Mouse (Mus musculus): ENCODE results near the gene Nans.

DNA sequence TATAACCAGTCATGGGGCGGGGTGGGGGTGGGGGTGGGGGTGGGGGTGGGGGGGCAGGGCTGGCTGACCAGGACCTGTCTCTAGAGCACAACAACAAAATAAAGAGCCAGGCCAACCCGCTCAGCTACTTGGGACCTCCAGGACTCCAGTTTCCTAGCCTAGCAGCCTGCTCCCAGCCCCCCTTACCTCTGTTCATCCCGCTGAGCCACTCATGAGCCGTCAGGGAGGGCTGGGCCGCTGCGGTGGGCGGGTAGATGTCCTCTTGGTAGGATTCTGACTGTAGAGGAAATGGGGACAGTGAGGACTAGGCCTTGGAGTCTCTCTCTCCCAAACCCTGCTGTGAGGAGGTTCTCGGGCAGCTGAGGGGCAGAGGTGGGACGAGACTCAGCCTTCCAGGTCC is 52.7 kb downstream of the Nans start:
- TF ChIP-seq CTCF (IDR thresholded peaks at IDR 0.05; ENCODE audit: extremely low read depth, insufficient read depth, insufficient read length, insufficient replicate concordance) = no peak
- no peak for TF ChIP-seq POLR2A (IDR thresholded peaks at IDR 0.05; ENCODE audit: low read depth, low read length)
